Mouse (Mus musculus) adrenal gland, adult (tissue): ENCODE data around the gene Myo15.
A peak's percentile ranks its signal among the peaks of the same experiment; 100 is the strongest.

Source experiments
- DNase-seq, 2 experiments: peaks; one replicate each; pipeline ENCODE4 v3.0.0; 2022 to 2023; ENCODE audit warnings: low spot score in 1 of 2; ENCODE audit not compliant: inconsistent age in 2 of 2

Gene Myo15

GRCm38 (mm10) chr11:60507281-60507680, 38.1 kb downstream of the Myo15 start:
- no peak for DNase-seq

- peak in 1 of 2 experiments; percentile 50 for DNase-seq
These were observed 39.8 kb downstream of the Myo15 start for GRCm38 (mm10) chr11:60508950-60509349.

- peak in 1 of 2 experiments; percentile 39 for DNase-seq
These were observed 40.4 kb downstream of the Myo15 start for GRCm38 (mm10) chr11:60509500-60509899.

GRCm38 (mm10) chr11:60511893-60512292, 42.8 kb downstream of the Myo15 start:
- no peak for DNase-seq

GRCm38 (mm10) chr11:60512520-60512919, 43.4 kb downstream of the Myo15 start:
- no peak for DNase-seq

- no peak for DNase-seq
These were observed 45.8 kb downstream of the Myo15 start for GRCm38 (mm10) chr11:60514941-60515340.

- DNase-seq = peak; percentile 54 to 65
These were observed 49.2 kb downstream of the Myo15 start for GRCm38 (mm10) chr11:60518305-60518704.

GRCm38 (mm10) chr11:60522027-60522426, 52.9 kb downstream of the Myo15 start:
- DNase-seq = peak; percentile 63 to 80

GRCm38 (mm10) chr11:60522661-60523365, 53.7 kb downstream of the Myo15 start:
- no peak for DNase-seq

GRCm38 (mm10) chr11:60526461-60526860, 57.3 kb downstream of the Myo15 start:
- no peak for DNase-seq

GRCm38 (mm10) chr11:60535676-60536075, 66.5 kb downstream of the Myo15 start:
- DNase-seq = peak in 1 of 2 experiments; percentile 78

GRCm38 (mm10) chr11:60536180-60536858, 67.2 kb downstream of the Myo15 start, which contains the start of gene Alkbh5:
Gene Alkbh5 (plus strand): TSS chr11:60536381.
- DNase-seq = peak in 1 of 2 experiments; percentile 42

- peak; percentile 92 to 97 for DNase-seq
These were observed 67.8 kb downstream of the Myo15 start for GRCm38 (mm10) chr11:60536859-60537467.

- peak; percentile 97 to 99 for DNase-seq
These were observed 68.6 kb downstream of the Myo15 start for GRCm38 (mm10) chr11:60537468-60538347.

- DNase-seq = peak; percentile 62 to 83
These were observed 69.5 kb downstream of the Myo15 start for GRCm38 (mm10) chr11:60538371-60539281.

GRCm38 (mm10) chr11:60539540-60539939, 70.4 kb downstream of the Myo15 start:
- no peak for DNase-seq

GRCm38 (mm10) chr11:60540002-60540610, 71.0 kb downstream of the Myo15 start:
- peak; percentile 68 to 82 for DNase-seq

- DNase-seq = peak in 1 of 2 experiments; percentile 66
These were observed 71.6 kb downstream of the Myo15 start for GRCm38 (mm10) chr11:60540761-60541160.

- DNase-seq = no peak
These were observed 72.7 kb downstream of the Myo15 start for GRCm38 (mm10) chr11:60541831-60542230.
